Mouse (Mus musculus): ENCODE measurements around the gene Golt1a.
"Not testable (repeated sequence)": the region's sequence is repeated elsewhere in the genome, so short reads cannot be mapped to it uniquely, and the experiment has no call there.

Golt1a gene

DNA sequence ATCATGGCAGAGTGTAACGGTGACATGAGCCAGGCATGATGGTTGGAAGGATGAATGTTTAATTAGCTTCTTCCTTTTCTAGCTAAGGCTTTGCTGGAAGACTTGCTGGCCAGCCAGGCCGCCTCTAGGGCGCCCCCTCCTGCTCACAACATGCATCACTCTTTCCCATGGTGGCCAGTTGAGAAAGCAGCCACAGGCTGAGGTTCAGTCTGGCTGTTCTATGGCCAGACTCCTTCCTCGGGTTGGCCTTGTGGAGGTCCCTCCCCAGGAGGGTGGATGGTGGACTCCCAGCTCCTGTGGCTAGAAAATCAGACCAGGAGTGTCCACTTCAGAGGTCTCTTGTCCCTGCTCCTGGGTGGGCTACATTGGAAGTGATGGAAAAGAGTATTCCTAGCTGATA is 2.8 kb upstream of the Golt1a start:
- peak; percentile 36 to 68 for DNase-seq (ENCODE audit: low spot score in 2 of 2)

DNA sequence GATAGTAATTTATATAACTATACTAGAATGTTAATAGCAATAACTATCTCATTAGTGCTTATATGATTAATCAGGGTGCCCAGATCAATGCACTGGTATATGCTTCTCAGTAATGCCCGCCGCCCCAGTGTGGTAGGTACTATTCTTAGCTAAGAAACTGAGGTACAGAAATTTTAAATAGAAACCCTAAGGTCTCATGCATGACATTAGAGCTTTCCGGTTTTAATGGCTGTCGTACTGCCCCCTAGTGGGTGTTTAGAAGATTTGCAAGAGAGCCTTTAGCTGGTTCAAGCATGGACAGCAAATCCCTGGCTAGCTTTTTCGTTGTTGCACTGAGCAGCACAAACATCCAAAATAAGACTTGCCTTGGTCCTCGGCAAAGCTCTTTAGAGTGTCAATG is 2.3 kb upstream of the Golt1a start:
- peak in 1 of 2 experiments; percentile 12 for DNase-seq (ENCODE audit: low spot score in 2 of 2)

DNA sequence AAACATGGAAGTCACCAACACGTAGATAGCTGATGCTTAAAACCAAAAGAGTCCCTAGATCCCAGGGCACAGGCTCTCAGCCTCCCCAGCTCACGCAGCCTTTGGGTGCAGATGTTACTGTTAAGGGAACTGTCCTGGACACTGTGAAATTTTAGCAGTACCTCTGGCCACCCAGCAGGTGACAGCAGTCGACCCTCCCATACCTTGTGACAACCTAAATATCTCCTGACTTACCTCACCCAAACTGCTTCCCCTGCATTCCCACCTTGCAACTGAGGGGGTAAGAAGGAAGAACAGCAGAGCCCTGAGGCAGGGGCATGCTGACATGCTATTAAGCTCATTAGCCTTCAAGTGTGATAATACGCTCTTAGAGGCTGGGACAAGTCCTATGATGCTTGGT is 1.6 kb downstream of the Golt1a start:
- DNase-seq (ENCODE audit: low spot score in 2 of 2): no peak

DNA sequence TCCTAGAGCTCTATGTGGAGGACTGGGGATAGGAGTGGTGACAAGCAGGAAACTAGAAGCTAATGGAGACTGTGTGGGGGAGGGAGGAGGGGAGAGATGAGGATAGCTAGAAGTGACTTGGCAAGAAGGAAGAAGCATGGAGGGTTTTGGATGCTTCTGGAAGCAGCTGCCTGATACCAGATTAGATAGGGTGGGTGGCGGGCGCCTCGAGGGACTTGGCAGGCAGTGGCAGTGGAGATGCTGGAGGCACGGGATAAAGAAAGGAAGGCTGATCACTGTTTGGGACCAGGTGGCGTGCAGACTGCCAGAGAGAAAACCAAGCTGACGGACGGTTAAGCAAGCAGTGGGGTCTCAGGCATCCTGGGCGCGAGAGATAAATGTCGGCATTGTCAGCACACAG is 2.3 kb downstream of the Golt1a start:
- DNase-seq (ENCODE audit: low spot score in 2 of 2): no peak

DNA sequence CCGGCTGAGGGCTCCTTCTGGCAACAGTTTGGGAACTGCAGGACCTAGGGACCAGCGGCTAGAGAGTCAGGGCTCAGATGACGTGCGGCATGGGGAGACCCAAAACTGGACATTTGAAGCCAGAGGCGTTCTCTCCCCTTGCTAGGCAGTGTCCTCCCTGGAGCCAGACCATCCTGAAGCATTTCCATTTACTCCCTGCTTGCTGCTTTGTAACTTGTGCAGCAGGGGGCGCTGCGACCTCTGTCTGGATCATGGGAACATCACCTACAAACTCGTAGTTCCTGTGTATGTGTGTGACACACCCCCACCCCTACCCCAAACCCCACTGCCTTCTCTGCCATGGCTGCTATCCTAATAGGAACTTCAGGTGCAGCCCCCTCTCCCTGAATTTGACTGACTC is 4.8 kb downstream of the Golt1a start:
- DNase-seq (ENCODE audit: low spot score in 2 of 2): peak in 1 of 2 experiments; percentile 32

DNA sequence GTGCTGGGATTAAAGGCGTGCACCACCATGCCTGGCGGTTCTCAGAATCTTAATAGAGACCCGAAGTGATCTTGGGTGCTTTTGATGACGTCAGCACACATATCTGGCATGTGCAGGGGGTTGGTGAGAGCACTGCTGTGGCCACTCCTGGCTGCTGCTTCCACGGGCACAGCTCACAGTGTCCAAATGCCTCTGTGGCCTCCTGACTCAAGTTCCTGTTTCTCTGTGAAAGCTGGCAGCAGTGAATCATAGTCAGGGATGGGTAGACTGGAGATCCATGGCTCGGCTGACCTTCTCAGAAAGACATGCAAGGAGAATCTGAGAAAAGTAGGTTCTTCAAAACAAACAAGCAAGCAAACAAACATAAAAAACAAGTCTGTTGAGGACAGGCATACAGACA is 6.2 kb downstream of the Golt1a start:
- no peak for DNase-seq (ENCODE audit: low spot score in 2 of 2)

DNA sequence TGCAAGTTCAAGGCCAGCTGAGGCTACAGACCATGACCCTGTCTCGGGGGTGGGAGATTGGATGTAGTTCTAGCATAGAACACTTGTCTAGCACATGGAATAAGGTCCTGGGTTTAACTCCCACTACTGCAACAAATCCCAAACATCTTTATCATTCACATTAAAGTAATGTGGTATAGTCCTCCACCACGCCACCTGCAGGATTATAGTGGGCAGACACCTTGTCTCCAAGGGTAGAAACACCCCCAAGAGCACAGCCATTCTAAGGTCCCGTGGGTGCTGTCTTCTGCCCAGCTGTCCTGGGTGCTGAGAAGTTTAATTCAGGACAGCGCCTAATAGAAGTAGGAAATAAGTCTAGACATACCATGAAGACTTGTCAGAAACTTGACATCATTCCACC is 7.0 kb downstream of the Golt1a start:
- DNase-seq (ENCODE audit: low spot score in 2 of 2): no peak

DNA sequence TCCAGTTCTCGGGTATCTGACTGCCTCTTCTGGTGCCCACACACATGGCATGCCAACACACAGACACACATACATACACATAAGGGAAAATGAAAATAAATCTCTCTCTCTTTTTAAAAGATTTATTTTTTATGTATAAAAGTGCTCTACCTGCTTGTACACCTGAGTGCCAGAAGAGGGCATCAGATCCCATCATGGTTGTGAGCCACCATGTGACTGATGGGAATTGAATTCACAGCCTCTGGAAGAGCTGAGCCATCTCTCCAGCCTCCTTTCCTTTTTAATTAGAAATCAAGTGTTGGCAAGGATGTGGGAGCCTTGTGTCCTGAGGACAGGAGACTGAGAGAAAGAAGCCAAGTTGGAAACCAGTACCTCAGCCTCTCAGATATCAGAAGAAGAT is 7.5 kb downstream of the Golt1a start:
- DNase-seq (ENCODE audit: low spot score in 2 of 2): no peak

DNA sequence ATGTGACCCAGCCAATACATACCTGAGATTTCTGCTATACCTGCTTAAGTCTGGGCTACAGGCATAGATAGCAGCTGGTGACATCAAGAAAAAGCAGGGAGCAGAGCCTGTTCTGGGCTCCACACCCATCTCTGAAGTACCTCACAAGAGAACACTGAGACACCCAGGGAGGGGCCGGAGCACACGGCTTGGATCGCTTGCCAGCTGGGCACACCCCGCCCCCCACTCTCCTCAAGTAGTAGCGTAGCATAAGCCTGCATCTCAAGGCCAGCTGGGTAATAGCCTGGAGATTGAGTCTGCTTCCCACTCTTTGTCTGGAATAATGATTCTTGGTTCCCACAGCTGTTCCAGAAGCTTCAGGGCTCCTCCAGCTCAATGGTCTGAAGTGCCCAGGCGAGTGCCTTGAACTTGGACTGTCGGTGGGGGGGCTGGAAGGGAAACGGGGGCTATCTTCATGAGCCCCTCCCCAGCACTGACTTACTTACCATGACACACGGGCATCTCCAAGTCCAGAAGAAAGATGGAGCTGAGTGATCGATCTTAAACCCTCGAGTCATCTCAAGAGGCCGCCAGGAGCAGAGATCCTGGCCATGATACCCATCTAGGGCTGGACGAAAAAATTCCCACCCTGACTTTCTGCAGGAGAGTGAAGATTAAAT is 11.8 kb downstream of the Golt1a start, which contains the start of gene Kiss1:
Gene Kiss1, plus strand, starts transcription at position 609 of the 659 bp plus-strand sequence.
- no peak for DNase-seq (ENCODE audit: low spot score in 2 of 2)

DNA sequence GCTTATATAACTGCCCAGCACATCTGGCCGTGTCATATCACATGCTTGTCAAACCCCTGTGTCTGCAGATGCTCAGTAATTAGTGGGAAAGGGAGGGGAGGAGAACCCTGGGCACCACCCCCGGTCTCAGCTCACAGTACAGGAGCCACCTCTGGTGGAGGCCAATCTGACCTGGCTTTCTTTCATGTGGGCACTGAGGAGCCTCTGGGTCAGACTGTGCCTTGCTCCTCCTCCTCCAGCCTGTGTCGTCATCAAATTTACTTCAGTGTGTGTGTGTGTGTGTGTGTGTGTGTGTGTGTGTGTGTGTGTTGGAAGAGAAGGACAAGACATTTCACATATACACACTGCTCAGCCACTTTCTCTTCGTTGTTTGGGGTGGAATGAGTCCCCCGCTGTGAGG is 13.7 kb downstream of the Golt1a start:
- DNase-seq (ENCODE audit: low spot score in 2 of 2): no peak

DNA sequence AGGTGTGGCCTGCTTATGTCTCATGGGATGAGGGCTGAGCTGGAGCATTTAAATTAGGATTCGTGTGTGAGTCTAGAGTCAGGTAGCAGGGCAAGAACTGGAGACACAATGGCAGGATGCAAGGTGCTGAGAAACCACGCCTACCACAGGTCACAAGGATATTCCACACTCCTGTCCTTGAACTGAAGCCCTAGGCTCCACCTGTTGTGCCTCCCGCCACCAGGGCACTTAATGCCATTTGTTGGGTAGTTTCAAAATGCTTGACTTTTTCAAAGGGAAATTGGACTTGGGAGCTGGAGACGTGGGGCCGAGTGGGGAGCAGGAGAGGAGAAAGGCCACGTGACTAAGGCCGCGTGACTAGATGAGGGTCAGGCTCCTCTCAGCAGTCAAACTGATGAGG is 16.4 kb downstream of the Golt1a start:
- no peak for DNase-seq (ENCODE audit: low spot score in 2 of 2)

DNA sequence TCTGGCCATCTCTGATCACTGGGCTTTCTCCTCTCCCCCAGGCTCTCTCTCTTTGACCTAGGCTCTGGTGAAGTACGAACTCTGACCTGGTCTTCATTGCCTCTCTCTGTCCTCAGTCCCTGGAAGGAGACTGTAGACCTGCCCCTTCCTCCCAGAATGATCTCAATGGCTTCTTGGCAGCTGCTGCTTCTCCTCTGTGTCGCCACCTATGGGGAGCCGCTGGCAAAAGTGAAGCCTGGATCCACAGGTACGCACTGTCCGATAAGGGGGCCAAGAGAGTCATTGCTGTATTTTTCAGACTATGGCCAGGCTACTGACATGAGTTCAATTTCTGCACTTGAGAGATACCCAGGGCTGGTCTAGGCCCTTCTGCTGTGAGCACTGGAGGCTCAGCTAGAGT is 17.5 kb downstream of the Golt1a start:
- no peak for DNase-seq (ENCODE audit: low spot score in 2 of 2)

DNA sequence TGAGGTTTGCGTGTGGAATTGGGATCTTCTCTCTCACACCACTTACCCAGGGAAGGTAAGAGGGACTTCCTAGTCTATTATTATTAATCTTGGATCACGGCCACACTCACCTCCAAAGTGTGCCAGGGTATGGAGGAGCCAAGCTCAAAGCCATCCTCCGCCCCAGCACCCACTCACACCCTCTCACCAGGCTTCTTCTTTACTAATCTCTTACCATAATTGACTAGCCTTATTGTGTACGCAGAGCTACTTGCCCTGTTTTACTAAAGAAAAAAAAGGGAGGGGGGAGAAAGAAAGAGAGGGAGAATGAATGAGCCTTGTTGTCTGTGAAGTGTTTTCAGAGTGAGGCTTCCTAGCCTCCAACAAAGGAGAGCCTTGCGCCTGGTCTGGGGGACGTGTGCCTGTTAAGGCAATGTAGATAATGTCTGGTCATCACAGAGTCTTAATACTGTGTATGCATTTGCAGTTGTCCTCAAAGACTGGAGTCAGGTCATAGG is 18.7 kb downstream of the Golt1a start:
- no peak for DNase-seq (ENCODE audit: low spot score in 2 of 2)

DNA sequence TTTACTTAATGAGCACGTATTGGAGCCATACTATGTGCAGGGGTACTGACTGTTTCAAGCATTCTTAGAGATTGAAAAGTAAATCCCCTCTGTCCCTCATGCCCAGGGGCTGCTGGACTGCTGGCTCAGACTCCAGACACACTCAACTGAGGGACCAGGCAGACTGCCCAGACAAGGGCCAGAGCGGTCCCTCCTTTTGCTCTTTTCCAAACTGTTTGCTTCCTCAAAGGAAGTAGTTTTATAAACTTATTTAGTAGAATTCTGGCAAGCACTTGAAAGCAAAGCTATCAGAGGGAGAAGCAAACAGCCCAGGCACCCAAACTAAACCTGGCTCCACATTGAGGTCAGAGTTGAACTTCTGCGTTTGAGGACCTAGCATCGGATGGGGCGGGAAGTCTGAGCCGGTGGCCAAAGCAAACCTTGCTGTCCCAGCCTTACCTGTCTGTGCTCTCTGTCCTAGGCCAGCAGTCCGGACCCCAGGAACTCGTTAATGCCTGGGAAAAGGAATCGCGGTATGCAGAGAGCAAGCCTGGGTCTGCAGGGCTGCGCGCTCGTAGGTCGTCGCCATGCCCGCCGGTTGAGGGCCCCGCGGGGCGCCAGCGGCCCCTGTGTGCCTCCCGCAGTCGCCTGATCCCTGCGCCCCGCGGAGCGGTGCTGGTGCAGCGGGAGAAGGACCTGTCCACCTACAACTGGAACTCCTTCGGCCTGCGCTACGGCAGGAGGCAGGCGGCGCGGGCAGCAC is 19.5 kb downstream of the Golt1a start:
- no peak for DNase-seq (ENCODE audit: low spot score in 2 of 2)

DNA sequence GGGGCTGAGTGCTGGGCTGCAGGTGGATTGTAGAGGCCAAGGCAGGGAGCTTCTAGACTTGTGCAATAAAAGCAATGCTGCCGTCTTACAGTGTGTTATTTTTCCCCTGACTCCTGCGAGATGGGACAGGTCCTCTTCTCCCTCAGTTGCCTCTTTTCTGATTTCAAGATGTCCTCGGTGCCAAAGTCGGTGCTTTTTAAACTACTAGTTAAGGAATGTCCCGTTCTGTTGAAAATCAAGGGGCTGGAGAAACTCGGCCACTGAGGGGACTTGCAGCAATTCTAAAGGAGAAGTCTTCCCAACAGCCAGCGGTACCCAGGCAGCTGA is 20.0 kb downstream of the Golt1a start:
- DNase-seq (ENCODE audit: low spot score in 2 of 2): no peak

DNA sequence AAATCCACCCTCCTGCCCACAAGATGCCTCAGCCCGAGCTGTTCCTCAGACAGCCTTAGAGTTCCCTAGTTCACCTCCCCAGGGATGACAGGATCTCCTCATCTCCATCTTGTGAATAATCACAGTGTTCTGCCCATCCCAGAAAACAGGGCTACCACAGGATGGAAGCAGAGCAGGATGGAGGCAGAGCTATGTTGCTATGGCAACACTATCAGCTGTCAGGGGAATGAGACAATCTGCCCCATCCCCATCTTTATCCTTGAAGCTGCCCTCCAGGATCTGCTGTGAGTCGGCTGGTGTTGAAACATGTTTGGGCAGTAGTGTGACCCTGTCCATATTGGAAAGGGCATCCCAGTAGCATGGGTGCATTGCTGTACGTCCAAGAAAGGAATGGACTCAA is 21.5 kb downstream of the Golt1a start:
- no peak for DNase-seq (ENCODE audit: low spot score in 2 of 2)

DNA sequence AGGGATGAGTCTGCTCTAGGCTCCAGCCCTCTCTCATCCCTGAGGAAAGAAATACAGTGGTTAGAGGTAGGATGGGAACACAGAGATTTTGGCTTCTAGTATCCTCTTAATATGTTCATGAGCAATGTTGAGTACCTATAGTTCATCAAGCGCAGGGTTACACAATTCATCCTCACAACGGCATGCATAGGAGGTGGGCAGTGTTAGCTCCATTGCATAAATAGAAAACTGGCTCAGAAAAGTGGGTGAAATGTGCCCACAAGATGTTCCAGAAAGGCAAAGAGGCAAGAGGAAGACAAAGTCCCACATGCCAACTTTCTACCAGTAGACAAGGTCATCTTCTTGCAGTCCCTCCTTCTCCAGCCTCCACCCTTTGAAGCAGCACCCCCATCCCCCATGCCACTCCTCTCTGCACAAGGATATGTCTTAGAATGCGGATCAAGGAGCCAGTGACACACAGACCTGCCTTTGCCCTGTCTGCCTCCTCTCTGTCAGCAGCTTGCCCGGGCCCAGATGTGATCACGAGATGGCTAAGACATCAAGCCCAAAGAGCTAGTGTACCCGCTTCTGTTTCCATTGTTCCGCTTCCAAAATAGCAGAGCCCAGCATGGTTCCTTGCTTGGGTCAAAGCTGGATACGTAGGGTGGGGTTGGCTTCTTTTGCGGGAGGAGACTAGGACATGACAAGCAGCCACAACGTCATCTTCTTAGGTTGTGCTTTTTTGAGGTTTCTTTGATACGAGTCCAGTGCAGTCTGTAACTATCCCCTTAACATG is 23.2 kb downstream of the Golt1a start:
- DNase-seq (ENCODE audit: low spot score in 2 of 2): no peak

DNA sequence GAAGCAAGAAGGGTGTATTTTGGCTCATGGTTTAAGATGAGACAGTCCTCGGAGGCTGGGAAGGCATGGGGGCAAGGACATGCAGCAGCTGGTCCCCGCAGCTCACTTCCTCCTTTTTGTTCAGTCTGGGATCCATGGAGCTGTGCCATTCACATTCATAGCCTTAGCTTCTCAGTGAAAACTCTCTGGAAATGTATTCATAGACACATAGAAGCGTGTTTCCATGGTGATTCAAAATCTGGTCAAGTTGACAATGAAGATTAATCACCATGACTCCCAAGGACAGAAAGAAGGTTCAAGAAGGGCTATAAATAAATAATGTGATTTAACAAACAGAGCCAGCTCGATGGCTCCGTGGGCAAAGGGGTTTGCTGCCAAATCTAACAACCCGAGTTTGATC is 24.3 kb downstream of the Golt1a start:
- no peak for DNase-seq (ENCODE audit: low spot score in 2 of 2)

DNA sequence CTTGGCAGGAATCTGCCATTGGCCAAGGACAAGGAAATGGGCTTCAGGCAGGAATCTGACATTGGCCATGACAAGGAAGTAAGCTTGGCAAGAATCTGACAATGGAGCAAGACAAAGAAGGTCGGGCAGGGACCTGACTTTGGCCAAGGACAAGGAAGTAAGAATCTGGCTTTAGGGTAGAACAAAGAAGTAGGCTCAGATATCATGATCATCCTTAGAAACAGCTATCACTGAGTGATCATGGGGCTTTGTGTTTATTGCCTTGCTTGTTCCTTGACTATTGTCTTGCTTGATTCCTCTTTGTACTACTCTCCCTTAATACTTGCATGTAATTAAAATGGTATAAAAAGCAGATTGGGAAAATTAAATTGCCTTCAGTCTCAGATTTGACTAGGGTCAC is 30.8 kb downstream of the Golt1a start:
- not testable (repeated sequence) for DNase-seq (ENCODE audit: low spot score in 2 of 2)

DNA sequence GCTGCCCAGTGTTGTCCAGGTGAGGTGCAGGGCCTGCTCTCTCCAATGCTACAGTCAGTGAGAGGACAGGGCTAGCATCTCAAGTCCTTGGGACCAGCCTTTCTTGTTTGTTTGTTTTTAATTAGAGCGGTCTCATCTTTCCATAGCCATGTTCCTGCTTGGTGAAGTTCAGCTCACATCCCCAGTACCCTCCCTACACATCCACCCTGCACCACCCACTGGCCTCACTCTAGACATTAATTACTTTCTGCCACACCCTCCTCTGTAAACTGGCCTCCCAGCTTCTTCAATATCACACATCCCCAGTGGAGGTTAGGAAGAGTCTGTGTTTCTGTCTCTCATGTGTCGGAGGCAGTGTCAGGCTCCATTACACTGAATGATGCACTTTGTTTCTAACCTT is 34.8 kb downstream of the Golt1a start:
- no peak for DNase-seq (ENCODE audit: low spot score in 2 of 2)

DNA sequence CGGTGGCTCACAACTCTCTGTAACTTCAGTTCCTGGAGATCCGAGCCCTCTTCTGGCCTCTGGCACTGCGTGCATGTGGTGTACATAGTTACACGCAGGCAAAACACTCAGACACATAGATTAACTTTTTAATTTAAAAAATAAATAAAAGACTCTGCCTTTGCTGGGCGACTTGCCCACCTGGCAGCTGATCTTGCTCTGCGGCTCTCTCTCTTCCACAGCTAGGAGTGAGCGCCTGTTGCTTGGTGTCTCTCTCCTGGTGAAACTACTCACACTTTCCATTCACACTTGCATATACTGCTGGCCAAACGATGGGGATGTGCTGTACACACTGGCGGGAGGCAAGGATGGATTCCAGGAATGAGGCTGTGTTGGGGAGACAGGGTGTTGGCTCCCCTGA is 36.9 kb downstream of the Golt1a start:
- DNase-seq (ENCODE audit: low spot score in 2 of 2): no peak

DNA sequence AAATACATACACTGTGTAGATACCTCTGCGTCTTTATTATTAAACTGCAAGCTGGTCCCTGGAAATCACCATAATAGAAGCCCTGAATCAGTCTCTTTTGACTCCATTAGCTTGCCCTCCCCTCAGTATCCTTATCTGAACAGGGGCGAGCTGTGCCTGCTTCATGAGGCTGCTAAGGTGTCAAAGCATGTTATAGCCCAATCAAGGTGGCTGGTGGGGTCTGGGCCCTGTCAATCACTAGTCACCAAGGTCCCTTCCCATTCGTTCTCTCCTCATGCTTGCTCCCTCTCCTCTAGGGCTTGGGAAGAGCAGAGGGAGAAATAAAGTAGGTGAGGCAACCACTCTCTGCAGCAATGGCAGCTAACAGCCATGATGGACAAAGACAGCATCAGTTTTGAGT is 37.6 kb downstream of the Golt1a start:
- DNase-seq (ENCODE audit: low spot score in 2 of 2): no peak

Measured in spleen, postnatal 14 days (tissue).